Mouse (Mus musculus): ENCODE measurements around the gene Snrnp27.

The Snrnp27 gene

GRCm38 (mm10) chr6:86665076-86665475, 19.2 kb downstream of the Snrnp27 start:
- no peak for DNase-seq (ENCODE audit: extremely low spot score, low spot score)

- DNase-seq (ENCODE audit: extremely low spot score, low spot score), result no peak
These were observed 24.0 kb downstream of the Snrnp27 start for GRCm38 (mm10) chr6:86660161-86660877.

DNA sequence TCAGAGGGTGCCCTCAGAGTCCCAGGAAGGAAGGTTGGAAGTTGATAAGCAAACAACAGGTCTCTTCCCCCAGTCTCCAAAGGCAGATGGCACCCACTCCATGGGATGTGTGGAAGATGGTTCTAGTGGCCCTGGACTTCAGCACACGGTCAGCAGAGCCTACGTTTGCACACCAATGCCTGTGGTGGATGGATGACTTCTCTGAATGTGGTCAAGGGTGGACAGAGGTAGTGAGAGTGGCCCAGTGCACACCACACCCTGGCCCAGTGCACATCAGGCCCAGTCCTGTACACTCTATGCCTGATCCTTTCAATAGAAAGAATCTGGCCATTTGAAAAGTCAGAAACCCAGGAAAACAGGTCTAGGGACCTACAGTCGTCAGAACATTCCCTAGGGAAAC, 25.8 kb downstream of the Snrnp27 start:
- no peak for DNase-seq (ENCODE audit: extremely low spot score, low spot score)

GRCm38 (mm10) chr6:86654270-86654916, 29.9 kb downstream of the Snrnp27 start:
- no peak for DNase-seq (ENCODE audit: extremely low spot score, low spot score)

DNA sequence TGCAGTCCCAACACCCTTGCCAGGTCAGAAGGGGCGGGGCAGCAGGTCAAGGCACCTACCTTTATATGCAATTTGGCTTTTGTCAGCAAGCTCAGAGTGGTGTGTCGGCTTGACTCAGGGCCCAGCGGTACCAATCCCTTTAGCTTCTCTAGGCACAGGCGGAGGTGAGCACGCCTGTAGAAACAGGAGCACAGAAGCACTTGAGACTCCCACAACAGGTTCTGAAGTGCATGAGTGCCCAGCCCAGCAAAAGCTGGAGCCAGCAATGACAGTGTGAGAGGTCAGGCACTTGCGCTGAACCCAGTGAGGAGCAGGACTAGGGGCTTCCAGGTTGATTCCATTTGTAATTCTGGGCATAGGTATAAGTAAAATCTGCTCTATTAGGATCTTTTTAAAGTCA, 31.3 kb downstream of the Snrnp27 start:
- DNase-seq (ENCODE audit: extremely low spot score, low spot score), result no peak

DNA sequence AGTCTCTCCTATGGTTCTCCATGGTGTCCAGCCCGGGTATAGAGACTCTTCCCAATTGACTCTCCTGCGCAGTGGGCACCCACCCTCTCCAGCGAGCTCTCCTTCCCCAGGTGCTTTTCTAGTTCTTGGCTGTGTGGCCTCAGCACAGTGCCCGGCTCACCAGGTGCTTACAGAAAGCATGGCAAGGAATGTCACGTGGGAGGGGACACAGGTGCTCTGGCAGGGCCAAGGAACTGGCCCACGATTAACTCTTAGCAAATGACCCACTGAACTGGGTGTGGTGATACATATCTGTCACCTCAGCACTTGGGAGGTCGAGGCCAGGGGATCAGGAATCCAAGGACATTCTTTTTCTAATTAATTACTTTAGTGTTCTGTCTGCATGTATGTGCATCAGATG, 38.2 kb downstream of the Snrnp27 start:
- no peak for DNase-seq (ENCODE audit: extremely low spot score, low spot score)

- no peak for DNase-seq (ENCODE audit: extremely low spot score, low spot score)
These were observed 38.8 kb downstream of the Snrnp27 start for GRCm38 (mm10) chr6:86645551-86645950.

- no peak for DNase-seq (ENCODE audit: extremely low spot score, low spot score)
These were observed 39.4 kb downstream of the Snrnp27 start for GRCm38 (mm10) chr6:86644775-86645400.

GRCm38 (mm10) chr6:86641716-86642115, 42.6 kb downstream of the Snrnp27 start:
- no peak for DNase-seq (ENCODE audit: extremely low spot score, low spot score)

- DNase-seq (ENCODE audit: extremely low spot score, low spot score), result no peak
These were observed 43.5 kb downstream of the Snrnp27 start for GRCm38 (mm10) chr6:86640776-86641175.

GRCm38 (mm10) chr6:86640161-86640560, 44.2 kb downstream of the Snrnp27 start:
- no peak for DNase-seq (ENCODE audit: extremely low spot score, low spot score)

DNA sequence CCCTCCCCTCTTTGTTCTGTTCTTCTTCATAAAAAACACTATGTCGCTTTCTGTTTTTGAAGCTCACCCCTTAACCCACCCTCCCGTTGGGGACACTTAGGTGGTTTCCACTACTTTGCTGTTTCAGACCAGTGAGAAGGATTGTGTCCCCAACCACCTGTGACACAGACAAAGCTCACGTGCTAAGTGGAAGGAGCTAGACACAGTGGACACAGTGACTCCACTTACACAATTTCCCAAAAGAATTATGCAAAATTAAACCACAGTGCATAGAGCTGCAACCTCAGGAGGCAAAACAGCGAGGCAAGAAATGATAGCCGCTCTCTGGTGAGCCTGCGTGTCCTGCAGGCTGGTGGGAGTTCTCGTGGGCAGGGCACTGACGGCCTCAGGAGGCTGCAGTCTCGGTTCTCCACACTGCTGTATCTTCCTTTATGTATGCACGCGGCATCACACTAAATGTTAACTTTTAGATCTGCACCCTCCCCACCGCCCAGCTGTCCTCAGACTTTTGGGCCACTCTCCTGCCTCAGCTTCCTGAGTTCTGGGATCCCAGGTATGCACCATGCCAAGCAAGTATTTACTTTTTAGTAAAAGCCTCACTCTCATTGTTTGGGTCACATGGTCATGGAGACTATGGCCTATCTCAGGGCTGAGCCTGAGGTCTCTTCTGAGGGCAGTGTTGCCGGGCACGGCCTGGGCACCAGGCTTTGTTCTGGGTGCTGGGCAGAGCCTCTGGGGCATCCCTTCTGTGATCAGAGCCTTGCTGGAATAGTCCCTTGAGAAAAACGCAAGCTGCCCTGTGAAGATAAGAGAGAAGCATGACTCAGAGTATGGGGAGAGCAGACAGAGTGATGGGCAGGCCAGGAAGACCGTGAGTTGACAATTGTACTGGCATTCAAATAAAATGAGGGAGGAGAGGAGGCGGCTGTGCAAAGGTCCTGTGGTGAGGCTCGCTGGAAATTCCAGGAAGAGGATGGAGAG, 44.9 kb downstream of the Snrnp27 start:
- DNase-seq (ENCODE audit: extremely low spot score, low spot score), result no peak

- DNase-seq (ENCODE audit: extremely low spot score, low spot score), result no peak
These were observed 45.9 kb downstream of the Snrnp27 start for GRCm38 (mm10) chr6:86638434-86638833.

GRCm38 (mm10) chr6:86637860-86638259, 46.5 kb downstream of the Snrnp27 start:
- DNase-seq (ENCODE audit: extremely low spot score, low spot score), result no peak

DNA sequence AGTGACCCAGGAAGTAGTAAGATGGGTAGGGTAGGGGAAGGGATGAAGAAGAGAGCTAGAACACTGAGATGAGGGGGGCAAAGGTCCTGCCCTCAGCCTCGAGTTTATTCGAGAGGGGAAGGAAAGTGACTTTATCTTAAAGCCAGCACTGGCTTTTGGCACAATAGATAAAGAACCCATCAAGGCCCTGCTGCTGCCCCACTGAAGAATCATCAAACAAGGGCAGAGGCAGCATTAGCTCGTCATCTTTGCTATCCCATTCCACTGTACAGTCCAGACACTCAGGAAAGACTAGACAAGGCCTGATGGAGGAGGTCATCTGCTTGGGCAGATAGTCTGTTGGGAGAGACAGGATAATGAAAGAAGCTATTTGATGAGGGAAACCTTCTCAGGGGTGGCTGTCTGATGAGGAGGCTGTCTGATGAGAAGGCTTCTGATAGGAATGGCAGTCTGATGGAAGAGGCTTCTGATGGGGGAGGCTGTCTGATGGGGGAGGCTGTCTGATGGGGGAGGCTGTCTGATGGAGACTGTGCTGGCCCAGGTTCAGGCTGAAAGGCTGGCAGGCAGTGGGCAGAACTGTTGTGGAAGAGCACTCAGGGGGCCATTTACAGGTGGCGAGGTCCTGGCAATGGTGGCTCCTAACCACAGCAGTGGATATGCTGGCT, 47.0 kb downstream of the Snrnp27 start:
- DNase-seq (ENCODE audit: extremely low spot score, low spot score), result no peak

DNA sequence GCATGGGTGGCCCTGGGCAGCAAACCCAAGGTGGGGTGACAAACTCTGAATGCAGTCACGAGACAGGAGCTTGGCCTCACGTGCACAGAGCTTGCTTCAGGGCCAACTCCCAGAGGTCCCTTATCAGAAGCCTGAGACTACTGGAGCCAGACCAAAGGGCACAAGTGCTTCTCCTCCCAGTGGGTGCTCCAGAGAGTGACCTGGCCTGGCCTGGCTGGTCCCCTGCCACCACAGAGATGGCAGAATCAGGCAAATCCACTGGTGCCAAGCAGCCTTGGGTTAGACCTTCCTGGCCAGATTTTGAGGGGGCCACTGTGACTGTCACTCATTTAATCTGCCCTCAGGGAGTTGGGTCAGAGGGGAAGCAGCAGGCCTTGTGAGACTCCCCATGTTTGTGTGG, 47.8 kb downstream of the Snrnp27 start:
- no peak for DNase-seq (ENCODE audit: extremely low spot score, low spot score)

GRCm38 (mm10) chr6:86630141-86630540, 54.2 kb downstream of the Snrnp27 start:
- DNase-seq (ENCODE audit: extremely low spot score, low spot score), result no peak

- no peak for DNase-seq (ENCODE audit: extremely low spot score, low spot score)
These were observed 56.4 kb downstream of the Snrnp27 start, which contains the start of gene Asprv1 for GRCm38 (mm10) chr6:86627946-86628345. Gene Asprv1, plus strand, starts transcription at chr6:86628164.

Measured in neural tube, embryonic 10.5 days (tissue).